In the genomic region with DNA sequence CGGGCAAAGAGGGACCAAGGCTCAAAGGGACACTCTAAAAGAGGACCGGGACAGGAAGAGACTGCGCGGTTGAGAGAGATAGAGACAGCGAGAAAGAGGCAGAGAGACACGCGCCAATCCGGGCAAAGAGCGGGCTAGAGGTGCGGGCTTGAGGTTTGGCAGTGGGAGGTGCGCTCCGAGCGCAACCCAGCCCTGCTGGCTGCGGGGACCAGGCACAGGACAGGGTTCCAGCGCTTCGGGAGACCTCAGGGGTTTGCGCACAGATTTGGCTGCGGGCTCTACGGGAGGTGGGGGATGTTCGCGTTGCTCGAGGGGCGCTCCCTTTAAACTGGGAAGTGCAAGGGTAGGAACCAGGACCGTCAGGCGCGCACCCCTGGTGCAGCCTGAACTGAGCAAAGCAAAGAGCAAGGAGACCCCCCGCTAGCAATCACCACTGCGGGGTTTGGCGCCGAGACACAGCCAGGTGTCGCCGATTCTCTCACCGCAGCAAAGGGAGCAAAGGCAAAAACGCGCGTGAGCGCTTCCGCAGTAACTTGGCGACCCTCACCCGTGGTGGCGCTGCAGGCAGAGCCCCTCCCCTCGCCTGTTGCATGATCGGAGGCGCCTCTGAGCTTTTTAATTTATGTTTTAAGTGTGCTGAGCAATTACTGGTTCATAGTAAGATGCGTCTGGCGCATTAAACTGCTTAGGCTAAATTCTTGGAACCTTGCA, we compare ENCODE assay signal across 11 mouse cellular contexts. TPM values are rescaled to one million over a fixed set of nuclear protein-coding genes. Genes with fewer than 3 reads are reported as not detected.
DNase-seq lines count a peak whose midpoint lies in the region; ATAC-seq and TF ChIP-seq lines count a peak whose summit lies in the region.
"Had no signal": no experiment of that assay in that cellular context is flagged by ENCODE, and none has a peak within 500 bp of the region (broad histone marks: within the 10 kb centered on the region; RNA-seq: fewer than 3 reads in every experiment).

No protein-coding gene starts in this region.

- no peak overlapping the region for H3K9ac ChIP-seq in heart, postnatal 0 days (replicated peaks; ENCODE audit: low read depth, low read length)
- no peak overlapping the region for H3K9ac ChIP-seq in embryonic facial prominence, embryonic 12.5 days
- no peak overlapping the region for H3K9ac ChIP-seq in intestine, embryonic 15.5 days
- H3K9ac ChIP-seq in midbrain, postnatal 0 days (replicated peaks; ENCODE audit: low read length, poor library complexity, severe bottlenecking): no peak overlapping the region

- no peaks in the 10 kb centered on the region for H3K9me3 ChIP-seq in heart, postnatal 0 days (replicated peaks; ENCODE audit: control insufficient read depth, low read length)
- 0 out of 2 replicates have a peak, but pooled peaks cover 2% of the 10 kb centered on the region for H3K9me3 ChIP-seq in embryonic facial prominence, embryonic 12.5 days
- H3K9me3 ChIP-seq in intestine, embryonic 15.5 days: no peaks in the 10 kb centered on the region
- no peaks in the 10 kb centered on the region for H3K9me3 ChIP-seq in midbrain, postnatal 0 days (ENCODE audit: low read length)

- peak overlapping the region; percentile 35 for H3K4me3 ChIP-seq in heart, postnatal 0 days (ENCODE audit: low read depth, low read length)
- peak overlapping the region; percentile 28 for H3K4me3 ChIP-seq in embryonic facial prominence, embryonic 12.5 days
- H3K4me3 ChIP-seq in intestine, embryonic 15.5 days (replicated peaks): peak overlapping the region; percentile 25
- peak overlapping the region; percentile 37 for H3K4me3 ChIP-seq in midbrain, postnatal 0 days (ENCODE audit: low read depth, low read length)

- intact Hi-C loops in heart, postnatal 25 days (cut with DNase I): no loop called here

- no peaks in the 10 kb centered on the region for H3K4me1 ChIP-seq in heart, postnatal 0 days (ENCODE audit: control insufficient read depth, insufficient read depth)
- H3K4me1 ChIP-seq in embryonic facial prominence, embryonic 12.5 days: no peaks in the 10 kb centered on the region
- no peaks in the 10 kb centered on the region for H3K4me1 ChIP-seq in intestine, embryonic 15.5 days (replicated peaks)
- H3K4me1 ChIP-seq in midbrain, postnatal 0 days (ENCODE audit: insufficient read depth, low read length): no peaks in the 10 kb centered on the region

- no peak for DNase-seq in heart, postnatal 0 days (ENCODE audit: low spot score)
- no peak for DNase-seq in heart, postnatal 25 days (ENCODE audit: low spot score)
- DNase-seq in midbrain, postnatal 0 days (ENCODE audit: low spot score): no peak
- DNase-seq in retina, embryonic 14.5 days (ENCODE audit: low spot score): no peak
- no peak for DNase-seq in c-Kit-positive CD71-positive TER-119-positive erythroid progenitor cells, embryonic 14.5 days (ENCODE audit: low spot score)
- DNase-seq: cerebellum, adult 11 months; kidney, adult 8-10 months had no signal

- peaks cover 15% of the 10 kb centered on the region; the same call in 1 of the 2 replicates for H3K27me3 ChIP-seq in heart, postnatal 0 days (ENCODE audit: control insufficient read depth, insufficient read depth, low read length)
- H3K27me3 ChIP-seq in embryonic facial prominence, embryonic 12.5 days: peaks cover 33% of the 10 kb centered on the region
- peaks cover 18% of the 10 kb centered on the region for H3K27me3 ChIP-seq in intestine, embryonic 15.5 days (replicated peaks)
- H3K27me3 ChIP-seq in midbrain, postnatal 0 days (ENCODE audit: insufficient read depth, low read length): peaks cover 6% of the 10 kb centered on the region; the same call in 1 of the 2 replicates

- no peak for TF ChIP-seq CTCF in heart, postnatal 0 days (IDR thresholded peaks at IDR 0.05; ENCODE audit: low read depth)
- TF ChIP-seq CTCF in midbrain, postnatal 0 days (IDR thresholded peaks at IDR 0.05): peak; percentile 32

- no peak overlapping the region for H3K27ac ChIP-seq in heart, postnatal 0 days (ENCODE audit: low read depth)
- H3K27ac ChIP-seq in embryonic facial prominence, embryonic 12.5 days: no peak overlapping the region
- H3K27ac ChIP-seq in intestine, embryonic 15.5 days: no peak overlapping the region
- H3K27ac ChIP-seq in midbrain, postnatal 0 days (ENCODE audit: low read depth, low read length): no peak overlapping the region

- no peak for ATAC-seq in heart, postnatal 0 days (ENCODE audit: insufficient read depth, low read depth)
- no peak for ATAC-seq in embryonic facial prominence, embryonic 12.5 days (ENCODE audit: insufficient number of reproducible peaks, insufficient read depth, low FRiP score, low TSS enrichment)
- no peak for ATAC-seq in intestine, embryonic 15.5 days
- peak; percentile 49 for ATAC-seq in midbrain, postnatal 0 days (ENCODE audit: low FRiP score)
- no peak for ATAC-seq in activated CD4-positive, CD25-positive, alpha-beta regulatory T cell, adult 4 months

- 14% methylated on average over 45 of the region's 46 CpGs for WGBS in heart, postnatal 0 days
- 15% methylated on average over 46 of the region's 46 CpGs for WGBS in embryonic facial prominence, embryonic 12.5 days
- 18% methylated on average over 46 of the region's 46 CpGs for WGBS in intestine, embryonic 15.5 days
- WGBS in midbrain, postnatal 0 days: 18% methylated on average over 42 of the region's 46 CpGs

- no peaks in the 10 kb centered on the region for H3K36me3 ChIP-seq in heart, postnatal 0 days (replicated peaks; ENCODE audit: control insufficient read depth, insufficient read depth, low read length)
- H3K36me3 ChIP-seq in embryonic facial prominence, embryonic 12.5 days: no peaks in the 10 kb centered on the region
- H3K36me3 ChIP-seq in intestine, embryonic 15.5 days: no peaks in the 10 kb centered on the region
- no peaks in the 10 kb centered on the region for H3K36me3 ChIP-seq in midbrain, postnatal 0 days (ENCODE audit: insufficient read depth, low read length)

- TF ChIP-seq EP300 in heart, postnatal 0 days (IDR thresholded peaks at IDR 0.05; ENCODE audit: low read depth): no peak

- peak overlapping the region; percentile 52 for H3K4me2 ChIP-seq in heart, postnatal 0 days (ENCODE audit: low read depth, low read length)
- H3K4me2 ChIP-seq in embryonic facial prominence, embryonic 12.5 days (replicated peaks): peak overlapping the region; percentile 53
- H3K4me2 ChIP-seq in intestine, embryonic 15.5 days (replicated peaks): peak overlapping the region; percentile 60
- peak overlapping the region; percentile 66 for H3K4me2 ChIP-seq in midbrain, postnatal 0 days (ENCODE audit: low read depth, low read length, poor library complexity, severe bottlenecking)

RNA-seq across cellular contexts. Expression of gene Arhgap36, which starts 30.1 kb away (rescaled TPM):
- total RNA-seq in heart, postnatal 0 days (2014; rRNA removed; ENCODE audit: low replicate concordance): 0.66 and 2.0 TPM in 2 replicates
- polyA plus RNA-seq in heart, postnatal 0 days (2015; fragmentation: Nextera tagmentation; extraction: Ambion mirVana): 1.9 and 2.5 TPM in 2 replicates
- under 1 TPM; 0.17 to 0.49 TPM for total RNA-seq in heart, postnatal 25 days (2021)
- 1.5 and 1.6 TPM in 2 replicates for polyA plus RNA-seq in embryonic facial prominence, embryonic 12.5 days (2016; fragmentation: Nextera tagmentation; extraction: Ambion mirVana)
- polyA plus RNA-seq in intestine, embryonic 15.5 days (2015; fragmentation: Nextera tagmentation; extraction: Ambion mirVana): 1.5 and 2.3 TPM in 2 replicates
- total RNA-seq in midbrain, postnatal 0 days (2014; rRNA removed): 5.8 and 9.0 TPM in 2 replicates
- polyA plus RNA-seq in midbrain, postnatal 0 days (2015; fragmentation: Nextera tagmentation; extraction: Ambion mirVana): 8.2 and 9.6 TPM in 2 replicates
- not detected for polyA plus RNA-seq in activated CD4-positive, CD25-positive, alpha-beta regulatory T cell, adult 4 months (2017; shearing (Covaris generic))
- total RNA-seq: MEL had no signal
